Mouse (Mus musculus) ES-E14 (cell line): Measurements from ENCODE around the gene Zfp799. TPM values are rescaled to one million over a fixed set of nuclear protein-coding genes. Genes with fewer than 3 reads are reported as not detected.
A peak's percentile ranks its signal among the peaks of the same experiment; 100 is the strongest.

ENCODE experiments used
- DNase-seq: peaks from one replicate; pipeline ENCODE4 v3.0.0-alpha.2; 2013; ENCODE audit warnings: low read depth, low spot score
- H3K27ac ChIP-seq: 2 replicates; pipeline ENCODE4 v1.5.1; 2012; ENCODE audit warnings: low read depth, mild to moderate bottlenecking, low read length, moderate library complexity, mixed read lengths; ENCODE audit not compliant: poor library complexity, insufficient read depth, severe bottlenecking
- H3K36me3 ChIP-seq: 2 replicates; pipeline ENCODE4 v1.6.1; 2012; ENCODE audit warnings: mild to moderate bottlenecking, low read length, moderate library complexity, mixed read lengths; ENCODE audit not compliant: control insufficient read depth, poor library complexity, insufficient read depth, severe bottlenecking
- H3K4me1 ChIP-seq, 2 experiments: fragments of 150-350 bp in 1 of 2; sonication (generic) in 1 of 2; 2 replicates each; pipeline ENCODE4 v1.6.1; 2012; ENCODE audit warnings: low read length in 2 of 2, mild to moderate bottlenecking in 1 of 2, mixed read lengths in 1 of 2; ENCODE audit not compliant: control insufficient read depth in 2 of 2, insufficient read depth in 2 of 2, poor library complexity in 1 of 2
- H3K4me3 ChIP-seq, 2 experiments: fragments of 150-350 bp in 1 of 2; sonication (generic) in 1 of 2; 2 replicates each; pipeline ENCODE4 v1.5.1; 2012; ENCODE audit warnings: low read length in 2 of 2, low read depth in 1 of 2, mild to moderate bottlenecking in 1 of 2, mixed read lengths in 1 of 2; ENCODE audit not compliant: insufficient read depth in 1 of 2, poor library complexity in 1 of 2, severe bottlenecking in 1 of 2
- H3K9ac ChIP-seq: 2 replicates; pipeline ENCODE4 v1.6.1; 2012; ENCODE audit warnings: low read depth, mild to moderate bottlenecking, low read length, mixed read lengths; ENCODE audit not compliant: poor library complexity, insufficient read depth, severe bottlenecking
- H3K9me3 ChIP-seq: fragments of 150-350 bp; sonication (generic); 2 replicates; pipeline ENCODE4 v1.6.1; 2012; ENCODE audit warnings: low read depth, mild to moderate bottlenecking, low read length; ENCODE audit not compliant: control insufficient read depth, insufficient read depth
- CHD2 ChIP-seq: IDR thresholded peaks from 2 replicates; pipeline ENCODE4 v1.6.1; 2014; ENCODE audit warnings: mild to moderate bottlenecking, low read depth, low read length, inconsistent platforms
- HCFC1 ChIP-seq: IDR thresholded peaks from 2 replicates; pipeline ENCODE4 v1.6.1; 2012; ENCODE audit warnings: low read length, inconsistent platforms, borderline replicate concordance; ENCODE audit not compliant: insufficient read depth
- MAFK ChIP-seq: IDR thresholded peaks from 2 replicates; pipeline ENCODE4 v1.6.1; 2014; ENCODE audit warnings: mild to moderate bottlenecking, low read depth, low read length, inconsistent platforms; ENCODE audit not compliant: insufficient read depth
- ZC3H11A ChIP-seq: IDR thresholded peaks from 2 replicates; pipeline ENCODE4 v1.6.1; 2012; ENCODE audit warnings: low read depth, mild to moderate bottlenecking, inconsistent platforms, low read length, borderline replicate concordance
- ZNF384 ChIP-seq: IDR thresholded peaks from 2 replicates; pipeline ENCODE4 v1.6.1; 2012; ENCODE audit warnings: low read depth, low read length, inconsistent platforms
- in situ Hi-C, 2 experiments: fragments of 600-800 bp; cut with MboI; formaldehyde crosslinking; loops; one replicate each; pipeline ENCODE4 v1.15.1; 2025; ENCODE audit warnings: low sequenced_read_pairs in 2 of 2, inconsistent platforms in 1 of 2; ENCODE audit not compliant: unreplicated experiment in 2 of 2
- total RNA-seq: library from RNA; depleted of rRNA; stranded (reverse); fragments of 300-350 nt; gene quantifications from 2 replicates; pipeline ENCODE4 v1.2.3, GENCODE M21; 2012; rRNA removed

Zfp799 gene
- total RNA-seq, 1 experiment, result 9.3 TPM

- no peak for DNase-seq
- H3K9me3 ChIP-seq, result no peaks in the 10 kb centered on the region
- H3K36me3 ChIP-seq, result peaks cover 12% of the 10 kb centered on the region
- H3K4me1 ChIP-seq, result peaks cover 0 to 3% of the 10 kb centered on the region in 2 experiments; a peak in 3 of 4 replicates
- in situ Hi-C loops, result no loop called here
- no peak for TF ChIP-seq ZC3H11A
- peak; percentile 72; the same call in 1 of the 2 replicates for TF ChIP-seq ZNF384
- H3K4me3 ChIP-seq, result peak overlapping the region; percentile 78 to 91
- H3K9ac ChIP-seq, result peak overlapping the region; percentile 12; the same call in 1 of the 2 replicates
- no peak overlapping the region for H3K27ac ChIP-seq
These were observed 43.1 kb downstream of the Zfp799 start for GRCm38 (mm10) chr17:32786944-32787343.

DNA sequence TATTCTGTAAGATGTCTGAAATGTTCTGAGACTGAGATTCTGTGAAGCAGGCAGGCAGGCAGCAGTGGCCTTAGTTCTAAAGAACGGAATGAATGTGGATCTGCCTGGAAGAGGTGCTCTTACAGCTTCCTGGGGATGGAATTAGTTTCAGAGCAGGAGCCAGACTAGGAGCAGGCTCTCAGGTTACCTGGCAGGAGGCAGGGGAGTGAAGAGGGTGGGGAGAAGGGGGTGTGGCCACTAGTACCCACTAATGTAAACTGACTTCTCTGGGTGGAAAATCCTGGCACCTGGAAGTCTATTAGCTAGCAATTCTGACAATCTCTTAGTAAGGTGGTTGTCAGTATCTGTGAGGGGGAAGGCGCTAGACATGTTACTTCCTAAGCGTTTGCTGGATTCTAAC, 44.4 kb downstream of the Zfp799 start:
- Histone ChIP-seq H3K9ac (no peak overlapping the region), H3K36me3 (peaks cover 13% of the 10 kb centered on the region), H3K27ac (no peak overlapping the region), H3K4me3 (no peak overlapping the region), H3K4me1 (peaks cover 0 to 3% of the 10 kb centered on the region in 2 experiments; a peak in 3 of 4 replicates), H3K9me3 (no peaks in the 10 kb centered on the region)
- no peak for DNase-seq
- in situ Hi-C loops, result no loop called here
- TF ChIP-seq MAFK (no peak), CHD2 (no peak), ZC3H11A (no peak), HCFC1 (no peak), ZNF384 (no peak)

DNA sequence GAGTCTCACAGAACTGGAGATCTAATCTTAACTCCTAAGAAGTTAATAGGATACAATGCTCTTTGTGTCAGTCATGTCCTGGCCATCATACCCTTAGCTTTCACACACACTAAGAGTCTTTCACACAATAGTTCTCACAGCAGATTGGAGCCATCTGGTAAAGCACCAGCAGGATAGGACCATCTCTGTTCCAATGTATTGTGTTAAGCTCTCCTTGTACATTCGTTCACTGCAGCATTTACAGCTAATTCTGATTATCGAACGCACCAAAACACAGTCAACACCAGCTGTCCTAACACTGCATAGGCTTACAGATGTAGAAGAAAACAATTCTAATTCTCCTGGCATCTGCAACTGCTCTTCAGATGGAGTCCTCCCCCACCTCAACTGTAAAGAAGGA, 52.5 kb downstream of the Zfp799 start:
- no peak overlapping the region for H3K9ac ChIP-seq
- peaks cover 29% of the 10 kb centered on the region for H3K36me3 ChIP-seq
- H3K27ac ChIP-seq, result no peak overlapping the region
- no peak for DNase-seq
- H3K4me3 ChIP-seq, result no peak overlapping the region
- in situ Hi-C loops, result no loop called here
- TF ChIP-seq HCFC1 (no peak), ZC3H11A (no peak), CHD2 (no peak), ZNF384 (no peak), MAFK (no peak)
- H3K9me3 ChIP-seq, result no peaks in the 10 kb centered on the region
- no peaks in the 10 kb centered on the region; a peak in 1 of 4 replicates for H3K4me1 ChIP-seq

GRCm38 (mm10) chr17:32771213-32771612, 58.8 kb downstream of the Zfp799 start:
- Histone ChIP-seq H3K36me3 (peaks cover 23% of the 10 kb centered on the region), H3K4me1 (peaks cover 0 to 2% of the 10 kb centered on the region in 2 experiments; a peak in 1 of 4 replicates), H3K27ac (no peak overlapping the region), H3K9ac (no peak overlapping the region), H3K9me3 (no peaks in the 10 kb centered on the region), H3K4me3 (no peak overlapping the region)
- no peak for DNase-seq
- in situ Hi-C loops, result no loop called here
- no peak for TF ChIP-seq CHD2
- no peak for TF ChIP-seq ZNF384
- no peak for TF ChIP-seq MAFK
- no peak for TF ChIP-seq HCFC1
- TF ChIP-seq ZC3H11A, result no peak

DNA sequence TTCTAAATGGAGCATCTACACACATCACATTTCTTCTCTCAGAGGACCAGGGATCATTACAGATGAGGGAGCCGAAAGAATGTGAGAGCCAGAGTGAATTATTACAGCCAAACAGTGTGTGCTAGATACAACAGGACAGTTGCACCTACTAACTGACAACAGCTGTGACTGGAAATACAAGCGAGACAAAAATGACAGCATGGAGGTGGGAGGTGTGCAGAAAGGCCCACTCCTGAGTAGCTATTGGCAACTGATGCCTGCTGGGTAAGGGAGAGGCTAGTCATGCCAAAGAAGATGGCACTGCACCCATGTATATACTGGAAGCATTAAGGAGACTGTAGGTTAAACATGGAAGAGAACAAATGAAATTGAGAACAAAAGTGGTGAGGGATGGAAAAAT, 63.6 kb downstream of the Zfp799 start:
- Histone ChIP-seq H3K27ac (no peak overlapping the region), H3K4me1 (0 out of 4 replicates have a peak, but pooled peaks cover 0 to 2% of the 10 kb centered on the region in 2 experiments), H3K9ac (no peak overlapping the region), H3K36me3 (peaks cover 9% of the 10 kb centered on the region), H3K4me3 (no peak overlapping the region), H3K9me3 (no peaks in the 10 kb centered on the region)
- no peak for DNase-seq
- TF ChIP-seq ZNF384 (no peak), CHD2 (no peak), ZC3H11A (no peak), HCFC1 (no peak), MAFK (no peak)
- in situ Hi-C loops, result no loop called here

Other genes with a start within 250 kb of the Zfp799 start
- 0.63 and 0.71 TPM in 2 replicates for gene Cyp4f37, start 209.0 kb downstream of the Zfp799 start, total RNA-seq
- gene Cyp4f40, start 171.4 kb downstream of the Zfp799 start, total RNA-seq, result 0.21 and 0.36 TPM in 2 replicates
- gene Cyp4f15, start 144.6 kb downstream of the Zfp799 start, total RNA-seq, result 0.11 and 0.31 TPM in 2 replicates
- 21.6 and 21.9 TPM in 2 replicates for gene Zfp871, start 42.0 kb downstream of the Zfp799 start, total RNA-seq
- 1.6 and 2.1 TPM in 2 replicates for gene Zfp811, start 20.3 kb downstream of the Zfp799 start, total RNA-seq
- gene Zfp870, start 61.4 kb upstream of the Zfp799 start, total RNA-seq, result 9.5 and 9.9 TPM in 2 replicates
- 0.32 and 0.58 TPM in 2 replicates for gene Cyp4f14, start 87.1 kb upstream of the Zfp799 start, total RNA-seq
- 15.2 and 28.9 TPM in 2 replicates for gene Cyp4f13, start 117.1 kb upstream of the Zfp799 start, total RNA-seq
- gene Zfp472, start 135.6 kb upstream of the Zfp799 start, total RNA-seq, result 7.0 and 9.0 TPM in 2 replicates
- gene Zfp952, start 162.9 kb upstream of the Zfp799 start, total RNA-seq, result 4.2 and 4.3 TPM in 2 replicates
- 4.6 and 4.9 TPM in 2 replicates for gene Zfp763, start 203.1 kb upstream of the Zfp799 start, total RNA-seq
- not detected in 2 replicates for gene 4921501E09Rik, start 237.8 kb upstream of the Zfp799 start, total RNA-seq